Mouse (Mus musculus): ENCODE results near the gene Sema3f.

DNA sequence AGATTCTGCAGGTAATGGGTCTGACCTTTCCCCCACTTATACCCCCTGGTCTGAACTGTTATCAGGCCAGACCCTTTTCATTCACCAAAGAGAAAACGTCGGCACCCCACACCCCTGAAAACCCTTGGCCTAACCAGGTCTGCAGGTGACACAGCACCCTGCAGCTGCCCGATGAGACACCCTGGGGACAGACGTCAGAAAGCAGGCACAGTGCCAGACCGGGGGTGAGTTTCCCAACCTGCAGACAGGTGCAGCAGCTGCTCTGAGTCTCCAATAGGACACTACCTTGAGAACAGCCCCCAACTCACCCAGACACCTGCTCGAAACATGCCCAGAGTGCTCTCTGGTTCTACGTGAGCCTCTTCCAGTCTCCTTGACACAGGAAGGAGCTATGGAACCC, 21.3 kb downstream of the Sema3f start:
- no peak for TF ChIP-seq CTCF (IDR thresholded peaks at IDR 0.05; ENCODE audit: low read depth, low read length)
- no peak for TF ChIP-seq POLR2AphosphoS5 (IDR thresholded peaks at IDR 0.05; ENCODE audit: insufficient replicate concordance, low read depth, low read length)

Data from G1E (cell line).